8 mouse cellular contexts compared by ENCODE assay signal in the genomic region with DNA sequence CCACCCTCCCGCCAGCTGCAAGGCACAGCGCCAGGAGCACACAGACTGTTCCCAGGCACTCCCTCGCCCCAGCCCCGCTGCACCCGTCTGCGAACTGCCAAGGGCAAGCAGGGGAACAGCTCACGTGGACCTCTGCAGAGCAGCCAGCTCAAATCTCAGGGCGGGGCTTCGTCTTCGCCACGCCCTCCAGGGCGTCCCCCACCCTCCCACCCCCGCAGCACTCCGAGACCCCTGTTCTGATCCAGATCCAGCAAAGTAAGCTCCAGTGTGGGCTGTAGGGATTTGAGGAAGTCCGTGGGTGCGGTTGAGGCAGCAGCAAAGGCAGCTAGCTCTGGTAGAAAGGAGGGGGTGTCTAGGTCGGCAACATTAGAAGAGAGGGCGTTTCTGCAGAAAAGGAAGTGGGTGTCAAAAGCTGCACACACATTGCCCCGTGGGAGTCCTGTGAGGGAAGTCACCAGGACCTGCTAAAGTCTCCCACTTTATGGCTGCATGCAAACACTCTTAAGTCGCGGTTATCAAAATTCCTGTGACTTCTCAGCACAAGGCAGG.
A peak's percentile ranks its signal among the peaks of the same experiment; 100 is the strongest.
DNase-seq lines count a peak whose midpoint lies in the region; ATAC-seq and TF ChIP-seq lines count a peak whose summit lies in the region.

No protein-coding gene starts in this region.

- H3K79me2 ChIP-seq in myocyte (ENCODE audit: control insufficient read depth, insufficient read depth) = no peaks in the 10 kb centered on the region

- no peaks in the 10 kb centered on the region for H3K9me3 ChIP-seq in embryonic facial prominence, embryonic 13.5 days
- no peaks in the 10 kb centered on the region for H3K9me3 ChIP-seq in heart, embryonic 10.5 days
- H3K9me3 ChIP-seq in kidney, embryonic 15.5 days (replicated peaks) = no peaks in the 10 kb centered on the region
- H3K9me3 ChIP-seq in liver, embryonic 11.5 days (ENCODE audit: control insufficient read depth, low read length) = no peaks in the 10 kb centered on the region
- no peaks in the 10 kb centered on the region for H3K9me3 ChIP-seq in stomach, embryonic 16.5 days (replicated peaks; ENCODE audit: control insufficient read depth, low read length)

- peak overlapping the region; percentile 54; the same call in 1 of the 2 replicates for H3K9ac ChIP-seq in embryonic facial prominence, embryonic 13.5 days
- H3K9ac ChIP-seq in kidney, embryonic 15.5 days = no peak overlapping the region
- peak overlapping the region; percentile 21; the same call in 1 of the 2 replicates for H3K9ac ChIP-seq in liver, embryonic 11.5 days (ENCODE audit: low read depth, low read length)
- peak overlapping the region; percentile 72 for H3K9ac ChIP-seq in stomach, embryonic 16.5 days (ENCODE audit: low read length)

- peak overlapping the region; percentile 72 for H3K27ac ChIP-seq in embryonic facial prominence, embryonic 13.5 days
- peak overlapping the region; percentile 88 for H3K27ac ChIP-seq in heart, embryonic 10.5 days
- peak overlapping the region; percentile 88 for H3K27ac ChIP-seq in kidney, embryonic 15.5 days
- peak overlapping the region; percentile 9; the same call in 1 of the 2 replicates for H3K27ac ChIP-seq in liver, embryonic 11.5 days (ENCODE audit: low read depth, low read length)
- peak overlapping the region; percentile 92 for H3K27ac ChIP-seq in stomach, embryonic 16.5 days (ENCODE audit: low read length)

- H3K4me2 ChIP-seq in embryonic facial prominence, embryonic 13.5 days = peak overlapping the region; percentile 69
- peak overlapping the region; percentile 65 for H3K4me2 ChIP-seq in kidney, embryonic 15.5 days
- peak overlapping the region; percentile 63 for H3K4me2 ChIP-seq in liver, embryonic 11.5 days
- peak overlapping the region; percentile 82 for H3K4me2 ChIP-seq in myocyte (ENCODE audit: low read depth)
- H3K4me2 ChIP-seq in stomach, embryonic 16.5 days (ENCODE audit: low read depth, low read length) = peak overlapping the region; percentile 65

- peaks cover 21% of the 10 kb centered on the region for H3K4me1 ChIP-seq in embryonic facial prominence, embryonic 13.5 days
- H3K4me1 ChIP-seq in heart, embryonic 10.5 days = peaks cover 22% of the 10 kb centered on the region
- H3K4me1 ChIP-seq in kidney, embryonic 15.5 days = peaks cover 34% of the 10 kb centered on the region
- peaks cover 11% of the 10 kb centered on the region for H3K4me1 ChIP-seq in liver, embryonic 11.5 days (replicated peaks; ENCODE audit: control insufficient read depth, insufficient read depth, low read length)
- H3K4me1 ChIP-seq in stomach, embryonic 16.5 days (ENCODE audit: control insufficient read depth, insufficient read depth, low read length) = peaks cover 16% of the 10 kb centered on the region

- peak; percentile 89 for TF ChIP-seq POLR2A in myocyte (IDR thresholded peaks at IDR 0.05; ENCODE audit: insufficient read length, low read depth)

- H3K27me3 ChIP-seq in embryonic facial prominence, embryonic 13.5 days = no peaks in the 10 kb centered on the region
- no peaks in the 10 kb centered on the region for H3K27me3 ChIP-seq in heart, embryonic 10.5 days (ENCODE audit: insufficient read depth, poor library complexity, severe bottlenecking)
- H3K27me3 ChIP-seq in kidney, embryonic 15.5 days = no peaks in the 10 kb centered on the region
- no peaks in the 10 kb centered on the region for H3K27me3 ChIP-seq in liver, embryonic 11.5 days (replicated peaks; ENCODE audit: control insufficient read depth, insufficient read depth, low read length)
- no peaks in the 10 kb centered on the region for H3K27me3 ChIP-seq in myocyte (ENCODE audit: control insufficient read depth, insufficient read depth, insufficient read length)
- H3K27me3 ChIP-seq in stomach, embryonic 16.5 days (ENCODE audit: control insufficient read depth, insufficient read depth, low read length) = no peaks in the 10 kb centered on the region

- peak; percentile 39 for DNase-seq in 3T3-L1 (ENCODE audit: low read depth, low spot score)
- DNase-seq in adrenal gland, postnatal 10 days = peak; percentile 91
- DNase-seq in heart, embryonic 10.5 days (ENCODE audit: low spot score) = peak; percentile 92
- DNase-seq in liver, embryonic 11.5 days (ENCODE audit: low spot score) = peak; percentile 74

- 2% methylated on average over 21 of the region's 21 CpGs for WGBS in embryonic facial prominence, embryonic 13.5 days
- 1% methylated on average over 21 of the region's 21 CpGs for WGBS in heart, embryonic 10.5 days
- under 1% methylated on average over 21 of the region's 21 CpGs for WGBS in kidney, embryonic 15.5 days
- WGBS in liver, embryonic 11.5 days = 1% methylated on average over 21 of the region's 21 CpGs
- under 1% methylated on average over 21 of the region's 21 CpGs for WGBS in stomach, embryonic 16.5 days

- no peaks in the 10 kb centered on the region for H3K36me3 ChIP-seq in embryonic facial prominence, embryonic 13.5 days
- no peaks in the 10 kb centered on the region for H3K36me3 ChIP-seq in heart, embryonic 10.5 days
- no peaks in the 10 kb centered on the region for H3K36me3 ChIP-seq in kidney, embryonic 15.5 days
- H3K36me3 ChIP-seq in liver, embryonic 11.5 days (ENCODE audit: control insufficient read depth, insufficient read depth, low read length) = no peaks in the 10 kb centered on the region
- no peaks in the 10 kb centered on the region for H3K36me3 ChIP-seq in myocyte (ENCODE audit: control insufficient read depth, insufficient read depth)
- no peaks in the 10 kb centered on the region for H3K36me3 ChIP-seq in stomach, embryonic 16.5 days (ENCODE audit: control insufficient read depth, insufficient read depth, low read length)

- no peak overlapping the region for H3ac ChIP-seq in myocyte (ENCODE audit: control insufficient read depth, insufficient read length)

- peak; percentile 82 for ATAC-seq in embryonic facial prominence, embryonic 13.5 days (ENCODE audit: insufficient number of reproducible peaks, insufficient read depth, low FRiP score, low TSS enrichment, low read depth)
- ATAC-seq in kidney, embryonic 15.5 days (replicated peaks; ENCODE audit: low FRiP score) = peak; percentile 92
- peak; percentile 78 for ATAC-seq in liver, embryonic 11.5 days (replicated peaks; ENCODE audit: low FRiP score)
- peak; percentile 94 for ATAC-seq in stomach, embryonic 16.5 days (ENCODE audit: insufficient read depth, low FRiP score)

- peak overlapping the region; percentile 39 for H3K4me3 ChIP-seq in embryonic facial prominence, embryonic 13.5 days
- peak overlapping the region; percentile 63 for H3K4me3 ChIP-seq in heart, embryonic 10.5 days
- peak overlapping the region; percentile 40 for H3K4me3 ChIP-seq in kidney, embryonic 15.5 days (replicated peaks)
- H3K4me3 ChIP-seq in liver, embryonic 11.5 days (ENCODE audit: low read depth, low read length) = peak overlapping the region; percentile 41
- H3K4me3 ChIP-seq in myocyte = peak overlapping the region; percentile 10
- peak overlapping the region; percentile 43 for H3K4me3 ChIP-seq in stomach, embryonic 16.5 days (replicated peaks; ENCODE audit: low read length)

TF ChIP-seq in myocyte, 11 proteins besides CTCF, POLR2A, EP300 and RAD21:
- peak in 2 of 3 experiments; percentile 98 to 100 for TF ChIP-seq MYOD1 (IDR thresholded peaks at IDR 0.05; ENCODE audit: control insufficient read depth in 1 of 3, insufficient read length in 2 of 3, low read depth in 2 of 3)
- no peak for TF ChIP-seq CEBPB (IDR thresholded peaks at IDR 0.05; ENCODE audit: insufficient read depth, poor library complexity, severe bottlenecking)
- no peak for TF ChIP-seq MAX (IDR thresholded peaks at IDR 0.05; ENCODE audit: low read depth)
- peak; percentile 70 for TF ChIP-seq TCF12 (IDR thresholded peaks at IDR 0.05; ENCODE audit: insufficient read depth, poor library complexity, severe bottlenecking)
- TF ChIP-seq REST (IDR thresholded peaks at IDR 0.05; ENCODE audit: insufficient read depth, insufficient read length) = peak; percentile 13
- peak; percentile 95 for TF ChIP-seq TCF3 (IDR thresholded peaks at IDR 0.05; ENCODE audit: insufficient read length, low read depth)
- TF ChIP-seq USF1 (IDR thresholded peaks at IDR 0.05; ENCODE audit: low read depth) = peak; percentile 46
- no peak for TF ChIP-seq SRF (IDR thresholded peaks at IDR 0.05; ENCODE audit: control insufficient read depth, insufficient read length, low read depth)
- TF ChIP-seq E2F4 (IDR thresholded peaks at IDR 0.05; ENCODE audit: insufficient read depth) = no peak
- TF ChIP-seq MYOG (IDR thresholded peaks at IDR 0.05; ENCODE audit: control insufficient read depth in 1 of 3, insufficient read depth in 1 of 3, insufficient read length in 2 of 3, low read depth in 2 of 3) = peak; percentile 83 to 99 (median 97)
- TF ChIP-seq POLR2AphosphoS2 (IDR thresholded peaks at IDR 0.05; ENCODE audit: insufficient read length, low read depth) = peak; percentile 90
TF ChIP-seq in myocyte: peak in this region for 7.

Comparison
In these comparisons a context has a peak if more than half of its experiments do, and no peak if none do; other contexts are left out.
1. Peak in every context shown above with its lines: DNase-seq, ATAC-seq, H3K4me3 ChIP-seq and H3K27ac ChIP-seq.
2. DNase-seq: peak in every context shown above with its lines; median percentile 92 in heart, embryonic 10.5 days; 91 in adrenal gland, postnatal 10 days; 74 in liver, embryonic 11.5 days; 39 in 3T3-L1.
3. H3K27ac ChIP-seq: peak in every context shown above with its lines; median percentile 92 in stomach, embryonic 16.5 days; 88 in heart, embryonic 10.5 days; 88 in kidney, embryonic 15.5 days; 72 in embryonic facial prominence, embryonic 13.5 days; 9 in liver, embryonic 11.5 days.
4. H3K4me3 ChIP-seq: peak in every context shown above with its lines; median percentile 63 in heart, embryonic 10.5 days; 43 in stomach, embryonic 16.5 days; 41 in liver, embryonic 11.5 days; 40 in kidney, embryonic 15.5 days; 39 in embryonic facial prominence, embryonic 13.5 days; 10 in myocyte.